Mouse (Mus musculus) gastrocnemius, postnatal 10 days (tissue): ENCODE measurements around the gene Fbln2. TPM values are rescaled to one million over a fixed set of nuclear protein-coding genes. Genes with fewer than 3 reads are reported as not detected.

Source experiments
- total RNA-seq, 2 experiments: library from RNA; stranded (reverse); gene quantifications; 2 replicates each; pipeline ENCODE4 v1.2.3; 2021

Gene Fbln2
- total RNA-seq, 2 experiments from 2014 or later = 63.3 to 73.2 TPM

Other genes starting within 250 kb of the Fbln2 start
- gene Iqsec1, start 223.8 kb upstream of the Fbln2 start, total RNA-seq = 10 to 100 TPM; 58.8 to 71.1 TPM
- 10 to 100 TPM; 20.6 to 27.9 TPM for gene Nup210, start 95.6 kb upstream of the Fbln2 start, total RNA-seq
- 10 to 100 TPM; 14.1 to 17.2 TPM for gene Hdac11, start 55.8 kb upstream of the Fbln2 start, total RNA-seq
- not detected for gene Wnt7a, start 198.9 kb downstream of the Fbln2 start, total RNA-seq